Mouse (Mus musculus): ENCODE results near the gene Itga8.
A peak's percentile ranks its signal among the peaks of the same experiment; 100 is the strongest.

DNA sequence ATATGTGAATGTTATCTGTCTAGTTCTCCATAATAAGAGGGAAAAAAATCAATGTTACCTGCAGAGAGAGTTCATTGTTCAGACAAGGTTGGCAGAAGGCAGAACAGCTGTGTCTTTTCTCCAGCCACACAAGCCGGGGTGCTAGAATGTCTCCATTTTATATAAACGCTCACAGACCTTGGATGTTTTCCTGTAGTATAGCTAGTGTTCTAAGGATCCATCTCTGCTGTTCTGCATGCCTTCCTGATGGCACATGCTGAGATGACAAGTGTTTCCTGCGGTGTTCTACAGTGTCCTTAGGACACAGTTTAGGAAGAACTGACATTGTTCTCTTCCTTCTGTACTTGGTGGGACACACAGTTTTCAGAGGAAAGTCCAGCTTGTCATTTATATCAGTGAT lies 192.4 kb downstream of the Itga8 start:
- TF ChIP-seq CTCF (IDR thresholded peaks at IDR 0.05): no peak
- 0 out of 2 replicates have a peak, but pooled peaks have one; percentile 25 for TF ChIP-seq EP300 (IDR thresholded peaks at IDR 0.05)
